Mouse (Mus musculus) embryonic facial prominence, embryonic 12.5 days (tissue): ENCODE results near the gene Adgrb3. TPM values are rescaled to one million over a fixed set of nuclear protein-coding genes. Genes with fewer than 3 reads are reported as not detected.
A peak's percentile ranks its signal among the peaks of the same experiment; 100 is the strongest.

Experiments
- ATAC-seq: fragments of 200-750 bp; cut with Nextera tagmentation; 2 replicates; pipeline ENCODE4 v1.8.0; 2017; ENCODE audit not compliant: insufficient number of reproducible peaks, insufficient read depth, low FRiP score, low TSS enrichment
- H3K27ac ChIP-seq: fragments of 300-500 bp; sonication (generic); 2 replicates; pipeline ENCODE4 v1.5.1; 2016; ENCODE audit warnings: mild to moderate bottlenecking
- H3K27me3 ChIP-seq: fragments of 300-500 bp; sonication (generic); 2 replicates; pipeline ENCODE4 v1.6.1; 2016; ENCODE audit warnings: mild to moderate bottlenecking, moderate library complexity
- H3K36me3 ChIP-seq: fragments of 300-500 bp; sonication (generic); 2 replicates; pipeline ENCODE4 v1.6.1; 2016; ENCODE audit warnings: mild to moderate bottlenecking
- H3K4me1 ChIP-seq: fragments of 300-500 bp; sonication (generic); 2 replicates; pipeline ENCODE4 v1.6.1; 2016
- H3K4me2 ChIP-seq: fragments of 300-500 bp; sonication (generic); replicated peaks from 2 replicates; pipeline ENCODE4 v1.6.1; 2016; ENCODE audit warnings: mild to moderate bottlenecking, moderate library complexity
- H3K4me3 ChIP-seq: fragments of 300-500 bp; sonication (generic); 2 replicates; pipeline ENCODE4 v1.5.1; 2016; ENCODE audit warnings: mild to moderate bottlenecking
- H3K9ac ChIP-seq: fragments of 300-500 bp; sonication (generic); 2 replicates; pipeline ENCODE4 v1.6.1; 2016; ENCODE audit warnings: mild to moderate bottlenecking, moderate library complexity
- H3K9me3 ChIP-seq: fragments of 300-500 bp; sonication (generic); 2 replicates; pipeline ENCODE4 v1.6.1; 2016; ENCODE audit warnings: mild to moderate bottlenecking, moderate library complexity
- WGBS: fragments of 180-500 bp; shearing (Covaris S2); methylation state at CpG from one replicate; pipeline ENCODE4 v1.1.7; 2016; 5-methylcytosine and 5-hydroxymethylcytosine counted together
- polyA plus RNA-seq: library from polyadenylated mRNA; unstranded; fragments of >200 nt; fragmentation: Nextera tagmentation; extraction: Ambion mirVana; gene quantifications from 2 replicates; pipeline ENCODE4 v1.2.1, GENCODE M21; 2016

Gene Adgrb3
- polyA plus RNA-seq, 1 experiment from 2014 or later, result 3.1 TPM

DNA sequence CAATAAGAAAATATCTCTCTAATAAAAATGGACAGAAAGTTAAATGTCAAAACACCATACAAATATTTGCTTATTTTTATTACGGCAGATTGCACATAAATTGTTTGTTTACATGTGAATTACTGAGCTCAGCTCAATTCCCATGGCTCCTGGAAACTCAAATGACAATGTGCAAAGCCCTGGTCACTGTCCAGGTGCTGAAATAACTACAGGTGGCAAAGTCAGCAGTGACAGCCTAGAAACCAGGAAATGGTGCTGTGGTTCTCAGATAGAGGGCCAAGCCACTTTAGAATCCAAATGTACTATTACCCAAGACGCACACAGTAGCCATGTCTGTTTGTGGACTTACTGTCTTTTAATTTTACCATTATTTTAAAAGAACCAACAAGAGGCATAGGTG lies 465.3 kb downstream of the Adgrb3 start:
- H3K36me3 ChIP-seq, result no peaks in the 10 kb centered on the region
- H3K9me3 ChIP-seq, result no peaks in the 10 kb centered on the region
- whole genome bisulfite sequencing, result 83% methylated on average over 2 of the region's 2 CpGs
- no peak overlapping the region for H3K4me2 ChIP-seq
- no peaks in the 10 kb centered on the region for H3K27me3 ChIP-seq
- no peak for ATAC-seq
- H3K27ac ChIP-seq, result no peak overlapping the region
- H3K9ac ChIP-seq, result no peak overlapping the region
- no peak overlapping the region for H3K4me3 ChIP-seq
- H3K4me1 ChIP-seq, result no peaks in the 10 kb centered on the region

DNA sequence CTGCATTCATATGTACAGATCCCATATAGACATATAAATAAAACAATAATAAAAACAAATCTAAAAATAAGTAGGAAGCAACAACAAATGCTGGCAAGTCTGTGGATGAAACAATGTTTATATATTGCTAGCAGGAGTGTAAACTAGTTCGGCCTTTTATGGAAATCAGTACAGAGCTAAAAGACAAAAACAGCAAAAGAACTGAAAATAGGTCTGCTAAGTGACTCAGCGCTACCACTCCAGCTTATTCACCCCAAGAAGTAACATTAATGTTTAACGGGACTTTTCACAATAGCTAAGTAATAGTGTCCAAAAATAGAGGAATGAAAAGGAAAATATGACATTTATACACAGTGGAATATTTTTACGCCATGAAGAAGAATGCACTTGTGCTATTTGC lies 471.0 kb downstream of the Adgrb3 start:
- H3K4me3 ChIP-seq, result no peak overlapping the region
- H3K4me1 ChIP-seq, result no peaks in the 10 kb centered on the region
- no peaks in the 10 kb centered on the region for H3K27me3 ChIP-seq
- H3K9me3 ChIP-seq, result no peaks in the 10 kb centered on the region
- ATAC-seq, result no peak
- no peak overlapping the region for H3K9ac ChIP-seq
- no peaks in the 10 kb centered on the region for H3K36me3 ChIP-seq
- no peak overlapping the region for H3K4me2 ChIP-seq
- WGBS, result 90% methylated on average over 4 of the region's 4 CpGs
- no peak overlapping the region for H3K27ac ChIP-seq

DNA sequence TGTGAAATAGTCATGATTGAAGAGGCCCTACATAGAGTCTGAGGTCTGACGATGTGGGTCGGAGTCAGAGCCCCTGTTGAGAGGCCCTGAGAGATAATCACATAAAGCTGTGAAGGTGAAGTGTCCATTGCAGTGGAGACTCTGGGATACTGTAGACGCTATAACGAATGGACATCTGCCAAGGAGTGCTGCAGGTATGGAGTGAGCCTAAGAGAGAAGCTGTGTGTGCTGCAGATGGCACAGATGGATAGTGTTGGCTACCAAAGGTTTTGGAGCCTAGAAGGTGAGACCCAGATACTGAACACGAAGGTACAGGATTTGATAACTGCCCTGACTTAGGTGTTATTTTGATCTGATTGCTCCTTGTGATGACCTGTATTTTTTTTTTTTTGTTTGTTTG lies 474.0 kb downstream of the Adgrb3 start:
- H3K4me3 ChIP-seq, result no peak overlapping the region
- no peak for ATAC-seq
- H3K27me3 ChIP-seq, result no peaks in the 10 kb centered on the region
- no peaks in the 10 kb centered on the region for H3K9me3 ChIP-seq
- H3K4me2 ChIP-seq, result no peak overlapping the region
- WGBS, result 87% methylated on average over 5 of the region's 5 CpGs
- no peaks in the 10 kb centered on the region for H3K4me1 ChIP-seq
- H3K36me3 ChIP-seq, result no peaks in the 10 kb centered on the region
- no peak overlapping the region for H3K27ac ChIP-seq
- H3K9ac ChIP-seq, result no peak overlapping the region

DNA sequence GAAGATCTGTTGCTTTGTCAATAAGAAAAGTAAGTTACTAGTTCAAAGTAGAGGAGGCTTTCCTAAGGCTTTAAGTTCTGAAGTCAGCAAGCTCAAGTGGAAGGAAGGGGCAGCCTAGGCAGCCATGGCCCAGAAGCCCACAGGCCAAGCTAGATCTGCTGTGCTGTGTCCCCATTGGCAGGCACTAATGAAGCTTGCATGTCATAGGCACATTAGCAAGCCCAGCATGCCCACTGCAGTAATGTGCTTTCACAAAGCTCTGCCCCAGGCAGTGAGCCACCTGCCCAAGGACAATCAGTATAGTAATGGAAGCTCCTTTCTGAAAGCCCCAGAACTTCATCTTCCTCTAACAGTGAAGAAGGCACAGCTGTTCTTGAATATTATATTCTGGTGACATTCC lies 484.6 kb downstream of the Adgrb3 start:
- H3K27me3 ChIP-seq, result no peaks in the 10 kb centered on the region
- H3K4me1 ChIP-seq, result no peaks in the 10 kb centered on the region
- H3K9ac ChIP-seq, result no peak overlapping the region
- no peaks in the 10 kb centered on the region for H3K9me3 ChIP-seq
- no peak for ATAC-seq
- no peak overlapping the region for H3K4me2 ChIP-seq
- H3K4me3 ChIP-seq, result no peak overlapping the region
- no peak overlapping the region for H3K27ac ChIP-seq
- H3K36me3 ChIP-seq, result no peaks in the 10 kb centered on the region

DNA sequence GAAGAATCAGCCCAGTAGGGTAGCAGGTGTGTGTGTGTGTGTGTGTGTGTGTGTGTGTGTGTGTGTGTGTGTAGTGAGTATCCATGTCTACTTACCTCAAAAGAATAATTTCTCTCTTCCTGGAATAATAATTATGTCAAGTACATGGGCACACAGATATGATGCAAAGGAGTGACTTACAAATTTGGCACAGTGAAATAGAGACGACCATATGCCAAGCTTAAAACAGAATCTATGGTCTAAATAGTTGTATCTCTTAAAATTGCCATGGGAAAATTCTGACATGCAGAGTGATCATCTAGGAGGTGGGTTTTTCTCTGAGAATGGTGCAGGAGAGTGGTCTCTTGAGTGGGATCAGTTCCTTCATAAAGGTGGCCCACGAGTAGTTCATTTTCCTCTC lies 504.1 kb downstream of the Adgrb3 start:
- no peak for ATAC-seq
- Histone ChIP-seq H3K4me1 (no peaks in the 10 kb centered on the region), H3K9ac (no peak overlapping the region), H3K9me3 (no peaks in the 10 kb centered on the region), H3K27me3 (no peaks in the 10 kb centered on the region), H3K27ac (no peak overlapping the region), H3K4me3 (no peak overlapping the region), H3K4me2 (no peak overlapping the region), H3K36me3 (no peaks in the 10 kb centered on the region)
- 74% methylated on average over 2 of the region's 2 CpGs for WGBS

DNA sequence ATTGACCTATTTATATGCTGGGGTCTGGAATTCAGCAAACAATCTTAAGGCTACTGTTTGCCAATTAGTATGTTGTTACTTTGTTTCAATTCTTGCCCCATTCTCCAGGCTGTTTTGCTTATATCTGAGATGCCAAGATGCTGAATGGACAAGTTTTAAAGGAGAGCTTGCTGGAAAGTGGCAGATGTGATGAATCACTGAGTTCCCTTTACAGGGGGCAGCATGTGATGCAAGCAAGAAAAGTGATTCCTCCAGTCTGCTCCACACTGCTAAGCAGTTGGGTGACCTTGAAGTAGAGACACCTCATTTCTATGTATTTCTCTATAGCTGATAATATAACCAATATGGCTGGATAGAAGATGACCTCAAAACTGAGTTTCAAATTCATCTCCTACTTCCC lies 512.4 kb downstream of the Adgrb3 start:
- H3K27me3 ChIP-seq, result no peaks in the 10 kb centered on the region
- no peaks in the 10 kb centered on the region for H3K4me1 ChIP-seq
- H3K9me3 ChIP-seq, result no peaks in the 10 kb centered on the region
- no peak overlapping the region for H3K9ac ChIP-seq
- H3K4me2 ChIP-seq, result no peak overlapping the region
- H3K27ac ChIP-seq, result no peak overlapping the region
- no peak for ATAC-seq
- H3K36me3 ChIP-seq, result no peaks in the 10 kb centered on the region
- H3K4me3 ChIP-seq, result no peak overlapping the region

DNA sequence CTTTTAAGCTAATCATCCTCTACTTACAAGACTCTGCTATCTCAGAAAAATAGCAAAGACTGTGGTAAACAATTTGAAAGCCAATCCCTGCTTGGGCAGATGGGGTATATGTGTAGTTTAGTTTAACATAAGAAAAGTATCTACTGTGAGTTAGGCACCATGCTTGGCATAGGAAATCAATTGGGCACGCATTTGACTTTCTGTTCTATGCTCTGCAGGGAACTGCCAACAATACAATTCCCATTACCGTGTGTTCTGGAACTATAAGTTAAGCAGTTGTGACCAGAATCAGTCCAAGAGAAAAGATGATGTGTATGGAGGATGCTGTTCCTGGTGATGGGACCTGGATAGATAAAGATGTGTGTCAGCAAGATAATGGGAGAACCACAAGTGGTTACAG lies 517.2 kb downstream of the Adgrb3 start:
- H3K4me1 ChIP-seq, result no peaks in the 10 kb centered on the region
- H3K9ac ChIP-seq, result no peak overlapping the region
- H3K9me3 ChIP-seq, result no peaks in the 10 kb centered on the region
- 70% methylated on average over 2 of the region's 2 CpGs for WGBS
- no peak overlapping the region for H3K4me2 ChIP-seq
- no peaks in the 10 kb centered on the region for H3K27me3 ChIP-seq
- H3K36me3 ChIP-seq, result no peaks in the 10 kb centered on the region
- H3K27ac ChIP-seq, result no peak overlapping the region
- ATAC-seq, result no peak
- no peak overlapping the region for H3K4me3 ChIP-seq

DNA sequence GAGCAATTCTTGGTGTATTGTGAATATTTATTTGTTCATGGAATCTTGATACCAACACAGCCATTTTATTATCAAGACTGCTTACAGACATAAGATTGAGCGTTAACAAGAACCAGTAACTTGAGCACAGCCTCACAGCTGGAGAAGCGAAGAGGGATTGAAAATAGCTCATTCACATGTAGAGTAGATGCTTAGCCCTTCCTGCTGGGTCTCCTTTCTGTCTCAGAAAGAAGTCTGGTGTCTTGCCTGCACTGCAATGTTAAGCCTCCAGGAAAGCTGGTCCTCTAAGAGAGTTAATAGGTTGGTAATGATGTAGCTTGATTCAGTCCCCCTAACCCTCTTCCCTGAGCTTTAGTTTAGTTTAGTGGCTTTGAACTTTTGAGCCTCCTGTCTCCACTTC lies 519.4 kb downstream of the Adgrb3 start:
- no peaks in the 10 kb centered on the region for H3K9me3 ChIP-seq
- no peaks in the 10 kb centered on the region for H3K4me1 ChIP-seq
- 20% methylated on average over 2 of the region's 2 CpGs for WGBS
- H3K9ac ChIP-seq, result no peak overlapping the region
- H3K27me3 ChIP-seq, result no peaks in the 10 kb centered on the region
- H3K4me2 ChIP-seq, result no peak overlapping the region
- no peak overlapping the region for H3K4me3 ChIP-seq
- H3K27ac ChIP-seq, result no peak overlapping the region
- no peak for ATAC-seq
- no peaks in the 10 kb centered on the region for H3K36me3 ChIP-seq

DNA sequence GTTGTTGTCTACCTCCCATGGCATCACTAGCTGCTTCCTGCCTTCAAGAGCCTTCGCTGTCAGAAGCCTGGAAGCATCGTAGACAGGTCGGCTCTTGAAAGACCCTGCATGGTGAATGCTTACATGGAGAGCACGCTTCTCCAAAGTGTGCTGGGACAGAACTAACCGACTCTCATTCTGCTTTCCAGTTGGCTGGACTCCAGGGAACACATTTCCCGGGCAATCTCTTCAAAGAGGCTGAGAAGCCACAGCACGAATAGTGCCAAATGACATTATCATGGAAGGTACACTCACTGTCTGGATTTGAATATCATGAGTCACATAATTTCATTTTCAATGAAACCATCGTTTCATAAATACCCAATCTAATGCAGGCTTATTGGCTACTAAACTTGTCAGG lies 548.0 kb downstream of the Adgrb3 start:
- Histone ChIP-seq H3K27ac (no peak overlapping the region), H3K27me3 (no peaks in the 10 kb centered on the region), H3K9ac (no peak overlapping the region), H3K9me3 (no peaks in the 10 kb centered on the region), H3K4me1 (no peaks in the 10 kb centered on the region), H3K4me2 (no peak overlapping the region), H3K4me3 (no peak overlapping the region), H3K36me3 (no peaks in the 10 kb centered on the region)
- WGBS, result 83% methylated on average over 8 of the region's 8 CpGs
- no peak for ATAC-seq

DNA sequence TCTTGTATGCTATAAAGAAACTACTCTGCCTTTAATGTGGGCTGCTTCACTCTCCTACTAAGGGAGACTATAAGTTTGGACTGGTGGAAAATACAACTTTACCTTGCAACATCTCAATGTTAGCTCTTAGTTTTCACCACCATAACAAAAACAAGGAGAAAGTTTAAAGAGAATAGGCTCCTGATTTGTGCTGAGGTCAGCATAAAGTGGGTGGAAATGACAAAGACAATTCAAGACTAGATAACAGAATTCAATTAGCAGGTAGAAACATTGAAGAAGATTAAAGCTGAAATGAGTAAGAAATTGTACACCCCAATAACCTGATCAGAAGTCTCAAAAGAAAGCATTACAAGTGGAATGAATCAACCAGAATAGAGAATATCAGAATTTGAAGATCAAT lies 578.9 kb downstream of the Adgrb3 start:
- no peaks in the 10 kb centered on the region for H3K36me3 ChIP-seq
- no peak overlapping the region for H3K4me2 ChIP-seq
- H3K9ac ChIP-seq, result no peak overlapping the region
- no peak overlapping the region for H3K4me3 ChIP-seq
- H3K9me3 ChIP-seq, result no peaks in the 10 kb centered on the region
- no peaks in the 10 kb centered on the region for H3K27me3 ChIP-seq
- H3K4me1 ChIP-seq, result no peaks in the 10 kb centered on the region
- no peak for ATAC-seq
- H3K27ac ChIP-seq, result no peak overlapping the region

DNA sequence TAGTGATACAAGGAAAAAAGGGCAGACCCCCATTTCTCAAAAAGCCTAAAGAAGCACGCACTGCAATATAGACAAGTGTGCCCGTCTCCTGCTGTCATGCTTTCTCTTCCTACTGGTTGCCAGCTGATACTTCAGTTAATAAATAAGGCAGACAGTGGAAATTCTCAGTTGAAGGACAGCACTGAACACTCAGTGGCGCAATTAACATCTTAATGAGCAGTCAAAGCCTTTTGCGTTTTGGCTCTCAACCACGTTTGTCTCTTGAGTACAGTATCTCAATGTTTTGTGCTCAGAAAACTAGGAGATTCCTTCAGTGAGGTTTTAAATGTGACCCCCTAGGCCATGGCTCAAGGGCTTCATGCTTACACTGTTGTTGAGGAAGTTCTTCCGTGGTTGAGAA lies 587.1 kb downstream of the Adgrb3 start:
- Histone ChIP-seq H3K36me3 (no peaks in the 10 kb centered on the region), H3K9me3 (no peaks in the 10 kb centered on the region), H3K27me3 (no peaks in the 10 kb centered on the region), H3K4me3 (no peak overlapping the region), H3K4me1 (no peaks in the 10 kb centered on the region), H3K27ac (no peak overlapping the region), H3K9ac (no peak overlapping the region), H3K4me2 (no peak overlapping the region)
- ATAC-seq, result no peak
- 76% methylated on average over 6 of the region's 6 CpGs for WGBS

DNA sequence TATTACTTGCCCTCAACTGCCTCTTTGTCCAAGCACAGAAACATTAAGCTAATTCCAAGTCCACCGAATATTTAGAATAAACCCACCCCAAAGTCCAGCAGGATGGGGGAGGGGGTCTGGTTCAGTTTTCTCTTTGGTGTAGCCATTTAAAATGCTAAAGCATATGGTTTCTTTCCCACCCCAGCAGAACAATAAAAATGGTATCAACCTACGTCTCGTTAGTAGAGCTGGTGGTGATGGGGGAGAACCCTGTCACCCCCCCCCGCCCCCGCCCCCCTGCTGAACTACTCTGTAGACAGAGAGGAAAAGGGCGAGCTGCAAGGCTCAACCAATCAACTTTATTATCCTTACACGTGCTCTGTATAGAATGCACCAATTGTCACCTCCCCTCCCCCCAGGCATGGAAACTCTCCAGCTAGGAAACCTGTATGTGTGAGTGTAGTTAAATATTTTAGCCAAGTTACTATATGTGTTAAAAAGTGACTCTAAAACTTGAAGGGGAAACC lies 600.2 kb downstream of the Adgrb3 start:
- peak overlapping the region; percentile 49; the same call in 1 of the 2 replicates for H3K4me2 ChIP-seq
- H3K9ac ChIP-seq, result no peak overlapping the region
- ATAC-seq, result no peak
- H3K9me3 ChIP-seq, result no peaks in the 10 kb centered on the region
- WGBS, result 29% methylated on average over 7 of the region's 7 CpGs
- H3K4me1 ChIP-seq, result no peaks in the 10 kb centered on the region
- H3K4me3 ChIP-seq, result no peak overlapping the region
- no peaks in the 10 kb centered on the region for H3K36me3 ChIP-seq
- H3K27me3 ChIP-seq, result peaks cover 4% of the 10 kb centered on the region; the same call in 1 of the 2 replicates
- no peak overlapping the region for H3K27ac ChIP-seq
